Mouse (Mus musculus): ENCODE results near the gene Myrip. TPM values are rescaled to one million over a fixed set of nuclear protein-coding genes. Genes with fewer than 3 reads are reported as not detected.

The Myrip gene
- total RNA-seq, 2 experiments from 2014 or later = not detected

- no peak for ATAC-seq (replicated peaks; ENCODE audit: low FRiP score, poor library complexity, severe bottlenecking)
Observed at GRCm38 (mm10) chr9:120504423-120504822, 203.1 kb downstream of the Myrip start.

DNA sequence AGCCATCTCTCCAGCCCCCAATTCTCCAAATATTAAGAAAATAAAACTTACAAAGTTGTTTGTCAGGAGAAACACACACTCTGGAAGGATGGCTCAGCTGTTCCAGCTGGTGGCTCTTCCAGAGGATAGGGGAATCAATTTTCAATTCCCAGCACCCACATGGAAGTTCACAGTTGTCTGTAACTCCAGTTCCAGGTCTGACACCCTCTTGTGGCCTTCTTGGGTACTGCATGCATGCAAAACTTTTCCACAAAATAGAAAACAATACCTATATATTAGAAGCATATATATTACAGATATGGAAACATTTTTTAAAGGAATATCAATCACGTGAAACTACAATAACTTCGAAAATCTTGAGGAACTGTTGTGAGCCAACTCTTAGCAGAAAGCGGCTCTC is 210.5 kb downstream of the Myrip start:
- 0 out of 2 replicates have a peak, but pooled peaks have one; percentile 33 for ATAC-seq (replicated peaks; ENCODE audit: low FRiP score, poor library complexity, severe bottlenecking)

DNA sequence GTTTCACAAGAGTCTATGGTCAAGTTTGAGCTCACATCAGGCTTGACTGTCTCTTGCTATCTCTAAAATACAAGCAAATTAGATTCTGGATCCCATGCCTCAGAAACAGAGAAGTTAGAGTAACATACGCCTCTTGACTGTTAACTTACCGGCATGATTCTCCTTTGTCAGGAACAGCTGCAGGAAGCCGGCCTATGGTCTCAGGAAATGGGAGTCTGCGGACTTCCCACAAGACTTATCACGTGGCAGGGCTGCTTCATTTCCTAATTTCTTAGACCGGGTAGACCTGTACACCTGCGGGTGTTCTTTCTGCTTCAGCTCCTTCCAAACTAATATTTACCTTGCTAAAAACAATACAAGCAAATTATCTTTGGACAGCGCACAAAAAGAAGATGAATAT is 215.4 kb downstream of the Myrip start:
- ATAC-seq (replicated peaks; ENCODE audit: low FRiP score, poor library complexity, severe bottlenecking) = no peak

- ATAC-seq (replicated peaks; ENCODE audit: low FRiP score, poor library complexity, severe bottlenecking) = no peak
Observed at GRCm38 (mm10) chr9:120518946-120519345, 217.6 kb downstream of the Myrip start.

GRCm38 (mm10) chr9:120519469-120520125 is 218.3 kb downstream of the Myrip start:
- no peak for ATAC-seq (replicated peaks; ENCODE audit: low FRiP score, poor library complexity, severe bottlenecking)

DNA sequence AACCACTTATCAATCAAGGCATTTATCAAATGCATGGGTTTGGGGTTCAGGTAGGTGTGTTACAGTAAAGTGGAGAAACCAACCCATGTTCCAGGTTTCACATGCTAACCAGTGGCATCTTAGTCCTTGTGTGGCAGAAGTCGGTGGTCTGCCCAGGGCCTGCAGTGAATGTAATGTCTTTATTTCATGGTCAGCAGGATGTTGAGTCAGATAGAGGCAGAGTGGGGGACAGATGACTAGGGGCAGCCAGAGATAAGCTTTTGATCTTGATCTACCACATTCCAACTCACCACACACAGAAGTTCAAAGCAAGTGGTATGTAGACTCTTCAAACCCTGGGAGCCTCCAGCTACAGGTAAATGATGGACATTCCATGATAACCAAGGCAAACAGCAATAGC is 219.8 kb downstream of the Myrip start:
- no peak for ATAC-seq (replicated peaks; ENCODE audit: low FRiP score, poor library complexity, severe bottlenecking)

Other genes starting within 250 kb of the Myrip start
- 4.2 and 6.1 TPM in 2 replicates for gene Cx3cr1, start 231.6 kb upstream of the Myrip start, total RNA-seq (2015; ENCODE audit: low replicate concordance)
- gene Cx3cr1, start 231.6 kb upstream of the Myrip start, total RNA-seq (2017; ENCODE audit: low replicate concordance) = 2.5 and 3.7 TPM in 2 replicates
- not detected in 2 replicates for gene Ccr8, start 209.4 kb upstream of the Myrip start, total RNA-seq (2015; ENCODE audit: low replicate concordance)
- gene Ccr8, start 209.4 kb upstream of the Myrip start, total RNA-seq (2017; ENCODE audit: low replicate concordance) = not detected in 2 replicates
- gene Slc25a38, start 191.1 kb upstream of the Myrip start, total RNA-seq (2015; ENCODE audit: low replicate concordance) = 271 and 362 TPM in 2 replicates
- gene Slc25a38, start 191.1 kb upstream of the Myrip start, total RNA-seq (2017; ENCODE audit: low replicate concordance) = 322 and 446 TPM in 2 replicates
- gene Rpsa, start 173.8 kb upstream of the Myrip start, total RNA-seq (2015; ENCODE audit: low replicate concordance) = 703 and 915 TPM in 2 replicates
- 860 and 1,041 TPM in 2 replicates for gene Rpsa, start 173.8 kb upstream of the Myrip start, total RNA-seq (2017; ENCODE audit: low replicate concordance)
- not detected in 2 replicates for gene Mobp, start 151.8 kb upstream of the Myrip start, total RNA-seq (2015; ENCODE audit: low replicate concordance)
- not detected in 2 replicates for gene Mobp, start 151.8 kb upstream of the Myrip start, total RNA-seq (2017; ENCODE audit: low replicate concordance)
- gene Eif1b, start 190.7 kb downstream of the Myrip start, total RNA-seq (2015; ENCODE audit: low replicate concordance) = 27.0 and 59.5 TPM in 2 replicates
- 28.9 and 31.4 TPM in 2 replicates for gene Eif1b, start 190.7 kb downstream of the Myrip start, total RNA-seq (2017; ENCODE audit: low replicate concordance)
- gene Entpd3, start 238.3 kb downstream of the Myrip start, total RNA-seq (2015; ENCODE audit: low replicate concordance) = 0.42 TPM in 1 of 2 replicates, not detected in the other
- not detected in 2 replicates for gene Entpd3, start 238.3 kb downstream of the Myrip start, total RNA-seq (2017; ENCODE audit: low replicate concordance)